ENCODE assay signal across 27 mouse cellular contexts in genomic region chr8:108078726-108079125, GRCm38 (mm10).
"Had no signal": no experiment of that assay in that cellular context is flagged by ENCODE, and none has a peak within 500 bp of the region (broad histone marks: within the 10 kb centered on the region; RNA-seq: fewer than 3 reads in every experiment).

No protein-coding gene starts in this region.

- DNase-seq: gastrocnemius, adult 2 months; gastrocnemius, postnatal 10 days; gastrocnemius, postnatal 25 days; heart, adult 18-20 months; heart, postnatal 10 days; heart, postnatal 4 days; kidney, adult 18-20 months; kidney, adult 9 months; kidney, postnatal 10 days; kidney, postnatal 25 days; kidney, postnatal 4 days; liver; liver, embryonic 13.5 days had no signal

- H3K4me3 ChIP-seq: gastrocnemius, adult 2 months; heart, embryonic 10.5 days; heart, embryonic 12.5 days; hindbrain, embryonic 10.5 days; hindbrain, embryonic 12.5 days; intestine, embryonic 15.5 days; kidney, embryonic 15.5 days; layer of hippocampus, adult 2 months; left cerebral cortex, adult 2 months; limb, embryonic 13.5 days; liver, embryonic 13.5 days had no signal

- H3K36me3 ChIP-seq: heart, embryonic 10.5 days; heart, embryonic 12.5 days; hindbrain, embryonic 10.5 days; hindbrain, embryonic 12.5 days; intestine, embryonic 15.5 days; kidney, embryonic 15.5 days; limb, embryonic 13.5 days; liver, embryonic 13.5 days had no signal

- H3K9me3 ChIP-seq: heart, embryonic 10.5 days; heart, embryonic 12.5 days; hindbrain, embryonic 10.5 days; hindbrain, embryonic 12.5 days; intestine, embryonic 15.5 days; kidney, embryonic 15.5 days; limb, embryonic 13.5 days; liver, embryonic 13.5 days had no signal

- H3K9ac ChIP-seq: heart, embryonic 12.5 days; hindbrain, embryonic 12.5 days; hindbrain, embryonic 14.5 days; intestine, embryonic 15.5 days; kidney, embryonic 15.5 days; limb, embryonic 13.5 days; liver, embryonic 13.5 days had no signal

- H3K4me1 ChIP-seq: intestine, embryonic 15.5 days; kidney, embryonic 15.5 days; limb, embryonic 13.5 days; liver, embryonic 13.5 days had no signal

- H3K27ac ChIP-seq: gastrocnemius, adult 2 months; heart, embryonic 10.5 days; hindbrain, embryonic 10.5 days; hindbrain, embryonic 12.5 days; hindbrain, embryonic 14.5 days; intestine, embryonic 15.5 days; kidney, embryonic 15.5 days; layer of hippocampus, adult 2 months; left cerebral cortex, adult 2 months; limb, embryonic 13.5 days; liver, embryonic 13.5 days had no signal

- H3K4me2 ChIP-seq: heart, embryonic 12.5 days; hindbrain, embryonic 12.5 days; hindbrain, embryonic 14.5 days; intestine, embryonic 15.5 days; kidney, embryonic 15.5 days; limb, embryonic 13.5 days; liver, embryonic 11.5 days; liver, embryonic 13.5 days had no signal

- H3K27me3 ChIP-seq: hindbrain, embryonic 12.5 days; intestine, embryonic 15.5 days; liver, embryonic 13.5 days had no signal

- ATAC-seq: hindbrain, embryonic 16.5 days; inflammation-experienced regulatory T-cells, adult 6 months; intestine, embryonic 15.5 days; intestine, postnatal 0 days had no signal
